Mouse (Mus musculus) lung, adult 2 months (tissue): ENCODE measurements around the gene Tbc1d22b. TPM values are rescaled to one million over a fixed set of nuclear protein-coding genes. Genes with fewer than 3 reads are reported as not detected.

Experiments
- DNase-seq: peaks from one replicate; pipeline ENCODE4 v3.0.0; 2022
- H3K4me1 ChIP-seq: fragments of 200-500 bp; 2 replicates; pipeline ENCODE4 v1.6.1; 2011; ENCODE audit warnings: low read length; ENCODE audit not compliant: control insufficient read depth, insufficient read depth
- H3K4me3 ChIP-seq: fragments of 200-500 bp; replicated peaks from 2 replicates; pipeline ENCODE3; 2011; ENCODE audit warnings: low read depth, mild to moderate bottlenecking, control low read depth, low read length; ENCODE audit errors: extremely low read depth
- CTCF ChIP-seq: fragments of 200-500 bp; IDR thresholded peaks from 2 replicates; pipeline ENCODE4 v1.5.1; 2011; ENCODE audit warnings: mild to moderate bottlenecking, low read length, control low read depth; ENCODE audit not compliant: insufficient read depth
- POLR2A ChIP-seq: fragments of 200-500 bp; IDR thresholded peaks from 2 replicates; pipeline ENCODE4 v1.6.1; 2011; ENCODE audit warnings: low read depth, mild to moderate bottlenecking, control low read depth, low read length, borderline replicate concordance; ENCODE audit errors: extremely low read depth
- WGBS: fragments of 180-500 bp; shearing (Covaris S2); methylation state at CpG from one replicate; pipeline ENCODE4 v1.1.7; 2018; 5-methylcytosine and 5-hydroxymethylcytosine counted together
- polyA plus RNA-seq: library from polyadenylated mRNA; depleted of rRNA; stranded (reverse); fragments of >200 nt; gene quantifications from 2 replicates; pipeline ENCODE4 v1.2.3, GENCODE M21; 2012

The Tbc1d22b gene
- polyA plus RNA-seq, 1 experiment, result 17.7 TPM

DNA sequence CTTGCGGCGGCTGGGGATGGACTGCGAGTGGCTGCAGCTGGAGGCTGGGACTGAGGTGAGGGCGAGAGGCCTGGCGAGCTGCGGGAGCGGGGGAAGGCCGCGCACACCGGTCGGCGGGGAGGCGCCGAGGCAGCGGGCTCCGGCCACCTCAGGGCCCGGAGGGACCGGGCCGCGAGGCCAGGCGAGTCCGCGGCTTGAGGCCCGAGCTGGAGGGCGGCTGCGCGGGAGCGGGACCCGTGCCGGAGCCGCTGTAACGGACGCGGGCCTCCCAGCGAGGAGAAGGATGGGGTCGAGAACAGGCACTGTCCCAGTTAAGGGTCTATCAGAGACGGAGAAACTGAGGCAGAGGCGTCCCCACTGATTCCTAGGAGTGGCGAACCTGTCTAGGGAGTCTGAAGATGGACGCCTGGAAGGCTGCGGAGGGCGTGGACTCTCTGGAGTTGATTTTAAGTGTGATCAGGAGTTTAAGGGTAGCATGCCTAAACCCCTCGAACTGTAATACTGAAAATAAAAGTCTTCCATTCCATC lies 65.5 kb downstream of the Tbc1d22b start:
- DNase-seq, result no peak
- H3K4me3 ChIP-seq, result peak overlapping the region; percentile 76
- peaks cover 11% of the 10 kb centered on the region; the same call in 1 of the 2 replicates for H3K4me1 ChIP-seq
- TF ChIP-seq CTCF, result no peak
- TF ChIP-seq POLR2A, result no peak
- WGBS, result under 1% methylated on average over 43 of the region's 43 CpGs

DNA sequence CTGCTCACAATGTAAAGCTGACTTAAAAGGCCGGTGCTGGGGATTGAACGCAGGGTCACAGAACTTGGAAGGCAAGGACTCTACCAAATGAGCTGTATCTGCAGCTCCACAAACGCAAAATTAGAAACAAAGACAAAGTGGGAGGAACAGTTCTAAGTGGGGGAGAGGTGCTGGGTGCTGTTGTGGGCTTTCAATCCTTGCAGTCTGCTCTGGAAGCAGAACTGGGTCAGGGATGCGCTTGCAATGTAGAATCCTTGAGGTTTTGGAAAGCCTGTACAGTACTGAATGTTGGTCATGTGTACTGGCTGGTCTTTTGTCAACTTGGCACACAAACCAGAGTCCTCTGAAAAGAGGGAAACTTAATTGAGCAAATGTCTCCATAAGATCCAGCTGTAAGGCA lies 66.0 kb downstream of the Tbc1d22b start:
- 4% methylated on average over 4 of the region's 4 CpGs for WGBS
- no peak for DNase-seq
- H3K4me1 ChIP-seq, result peaks cover 11% of the 10 kb centered on the region; the same call in 1 of the 2 replicates
- peak overlapping the region; percentile 76 for H3K4me3 ChIP-seq
- TF ChIP-seq POLR2A (no peak), CTCF (no peak)

DNA sequence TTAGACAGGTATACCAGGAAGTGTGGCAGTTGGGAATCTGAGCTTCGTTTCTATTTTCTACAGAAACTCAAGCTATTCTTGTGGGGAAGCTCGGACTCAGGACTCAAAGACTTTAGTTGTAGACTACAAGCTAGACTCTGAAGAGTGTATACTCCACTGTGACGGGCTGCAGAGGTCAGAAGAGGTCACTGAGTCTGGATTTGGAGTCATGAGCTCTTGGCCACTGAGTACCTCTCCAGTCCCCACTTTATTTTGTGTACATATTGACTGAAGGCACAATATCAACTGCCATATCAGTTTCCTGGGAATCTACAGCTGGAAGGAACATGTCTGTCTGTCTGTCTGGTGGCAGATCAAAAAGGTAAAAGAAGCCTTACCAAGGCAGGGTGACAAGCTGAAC lies 69.6 kb downstream of the Tbc1d22b start:
- WGBS, result 56% methylated on average over 3 of the region's 3 CpGs

DNA sequence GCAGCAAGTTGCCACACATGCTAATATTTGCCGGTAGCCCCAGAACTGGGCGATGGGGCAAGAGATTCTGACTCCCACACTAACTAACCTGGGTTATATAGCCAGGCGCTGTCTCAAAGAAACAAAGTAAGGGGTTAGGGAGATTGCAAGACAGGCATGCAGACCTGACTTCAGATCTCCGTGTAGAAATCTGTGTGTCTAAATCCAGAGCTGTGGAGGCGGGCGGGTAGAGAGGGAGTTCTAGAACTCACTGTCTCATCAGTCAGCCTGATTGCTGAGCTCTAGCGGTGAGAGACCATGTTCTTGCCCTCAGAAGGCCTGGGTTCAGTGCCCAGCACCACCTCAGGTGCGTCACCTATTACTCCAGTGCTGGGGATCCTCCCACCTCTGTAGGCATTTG lies 73.9 kb downstream of the Tbc1d22b start:
- Histone ChIP-seq H3K4me1 (peaks cover 3% of the 10 kb centered on the region; the same call in 1 of the 2 replicates), H3K4me3 (no peak overlapping the region)
- TF ChIP-seq CTCF (no peak), POLR2A (no peak)
- 89% methylated on average over 8 of the region's 8 CpGs for WGBS
- no peak for DNase-seq

More for the DNA sequence above, 69.6 kb downstream of the Tbc1d22b start:
- Histone ChIP-seq H3K4me1 (peaks cover 14% of the 10 kb centered on the region), H3K4me3 (no peak overlapping the region)
- no peak for DNase-seq
- TF ChIP-seq POLR2A (no peak), CTCF (no peak)

DNA sequence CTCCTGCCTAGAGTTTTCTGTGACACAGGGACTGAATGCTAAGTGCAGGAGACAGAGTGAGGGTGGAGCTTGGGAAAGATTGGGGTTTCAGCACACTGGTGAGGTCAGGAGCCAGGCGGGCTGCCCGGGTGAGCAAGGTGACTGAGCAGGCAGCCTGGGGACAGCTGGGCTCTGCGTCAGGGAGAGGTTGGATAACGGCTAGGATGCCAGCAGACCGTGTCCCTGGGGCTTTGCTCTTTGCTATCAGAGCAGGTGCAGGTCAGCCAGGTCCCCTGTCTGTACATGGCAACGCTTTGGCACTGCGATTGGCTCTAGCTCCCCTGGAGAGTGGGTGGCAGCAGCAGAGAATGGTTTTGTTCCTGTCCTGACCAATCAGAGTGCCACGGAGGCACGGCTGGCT lies 77.7 kb downstream of the Tbc1d22b start:
- Histone ChIP-seq H3K4me1 (peaks cover 3% of the 10 kb centered on the region; the same call in 1 of the 2 replicates), H3K4me3 (no peak overlapping the region)
- DNase-seq, result no peak
- WGBS, result 92% methylated on average over 9 of the region's 9 CpGs
- no peak for TF ChIP-seq CTCF
- no peak for TF ChIP-seq POLR2A

DNA sequence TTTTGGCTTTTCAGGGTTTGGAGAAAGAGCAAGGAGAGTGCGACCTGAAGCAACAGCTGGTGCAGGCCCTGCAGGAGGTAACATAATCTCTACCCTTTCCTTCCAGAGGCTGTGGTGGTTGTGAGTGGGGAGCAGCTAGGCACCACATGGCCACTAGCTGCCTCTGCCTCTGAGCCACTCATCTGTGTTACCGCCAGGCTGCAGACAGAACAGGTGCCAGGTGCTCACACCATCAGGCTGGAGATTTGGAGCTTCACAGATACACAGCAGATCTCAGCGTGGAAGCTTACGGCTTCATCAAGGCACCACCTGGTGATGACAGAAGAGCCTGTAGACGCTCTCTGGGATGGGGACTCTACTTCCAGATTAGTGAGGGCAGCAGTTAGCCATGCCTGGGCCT lies 79.4 kb downstream of the Tbc1d22b start:
- no peak overlapping the region for H3K4me3 ChIP-seq
- TF ChIP-seq CTCF (no peak), POLR2A (no peak)
- 92% methylated on average over 5 of the region's 5 CpGs for WGBS
- no peak for DNase-seq
- H3K4me1 ChIP-seq, result no peaks in the 10 kb centered on the region

DNA sequence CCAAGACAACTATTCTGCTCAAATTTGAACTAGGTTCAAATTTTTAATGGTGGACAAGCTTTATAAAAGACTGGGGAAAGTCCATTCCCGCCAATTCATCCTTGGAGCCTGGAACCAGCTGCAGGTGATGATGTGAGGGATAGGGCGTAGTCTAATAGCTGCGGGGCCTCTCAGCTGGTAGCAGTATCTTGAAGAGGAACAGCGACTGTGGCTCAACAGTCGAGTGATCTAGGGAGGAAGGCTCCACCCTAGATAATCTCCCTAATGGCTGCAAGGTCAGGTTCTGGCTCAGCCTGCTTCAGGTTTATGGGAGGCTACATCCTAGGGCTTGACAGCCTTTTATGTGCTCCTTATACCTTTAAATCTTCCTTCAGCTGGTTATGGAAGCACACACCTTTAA lies 80.0 kb downstream of the Tbc1d22b start:
- no peak for DNase-seq
- Histone ChIP-seq H3K4me3 (no peak overlapping the region), H3K4me1 (no peaks in the 10 kb centered on the region)
- TF ChIP-seq CTCF (no peak), POLR2A (no peak)
- 72% methylated on average over 5 of the region's 5 CpGs for WGBS

DNA sequence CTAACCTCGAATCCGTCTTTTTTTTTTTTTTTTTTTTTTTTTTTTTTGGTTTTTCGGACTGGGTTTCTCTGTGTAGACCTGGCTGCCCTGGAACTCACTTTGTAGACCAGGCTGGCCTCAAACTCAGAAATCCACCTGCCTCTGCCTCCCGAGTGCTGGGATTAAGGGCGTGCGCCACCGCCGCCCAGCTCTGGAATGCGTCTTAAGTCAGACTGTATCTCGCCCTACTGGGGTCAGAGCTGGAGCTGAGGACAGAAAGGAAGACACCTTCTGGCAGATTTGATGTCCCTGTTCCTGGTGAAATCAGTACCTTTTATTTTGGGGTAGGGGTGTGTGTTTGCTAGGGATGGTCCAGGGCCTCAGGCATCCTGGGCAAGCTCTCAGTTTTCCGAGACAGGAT lies 82.7 kb downstream of the Tbc1d22b start:
- WGBS, result 92% methylated on average over 11 of the region's 11 CpGs
- Histone ChIP-seq H3K4me1 (peaks cover 4% of the 10 kb centered on the region; the same call in 1 of the 2 replicates), H3K4me3 (no peak overlapping the region)
- TF ChIP-seq POLR2A, result no peak
- DNase-seq, result no peak

DNA sequence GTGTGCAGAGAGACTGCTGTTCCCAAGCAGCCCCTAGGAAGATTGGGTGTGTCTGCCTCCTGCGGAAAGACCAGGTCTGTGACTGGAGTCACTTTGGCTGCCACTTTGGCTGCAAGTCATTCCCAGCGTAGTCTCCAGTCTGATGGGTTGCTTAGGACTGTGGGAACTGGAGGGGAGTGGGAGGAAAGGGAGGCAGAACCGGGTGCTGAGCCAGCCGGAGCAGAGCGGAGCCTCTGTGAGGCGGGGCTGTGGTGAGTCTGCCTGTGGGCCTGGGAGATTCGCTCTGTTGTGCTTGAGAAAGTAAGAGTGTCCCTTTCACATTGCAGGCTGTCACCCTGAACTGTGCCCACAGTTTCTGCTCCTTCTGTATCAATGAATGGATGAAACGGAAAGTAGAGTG lies 85.9 kb downstream of the Tbc1d22b start:
- H3K4me1 ChIP-seq, result peaks cover 4% of the 10 kb centered on the region; the same call in 1 of the 2 replicates
- TF ChIP-seq POLR2A (no peak), CTCF (no peak)
- no peak overlapping the region for H3K4me3 ChIP-seq
- WGBS, result 90% methylated on average over 8 of the region's 8 CpGs
- DNase-seq, result no peak

DNA sequence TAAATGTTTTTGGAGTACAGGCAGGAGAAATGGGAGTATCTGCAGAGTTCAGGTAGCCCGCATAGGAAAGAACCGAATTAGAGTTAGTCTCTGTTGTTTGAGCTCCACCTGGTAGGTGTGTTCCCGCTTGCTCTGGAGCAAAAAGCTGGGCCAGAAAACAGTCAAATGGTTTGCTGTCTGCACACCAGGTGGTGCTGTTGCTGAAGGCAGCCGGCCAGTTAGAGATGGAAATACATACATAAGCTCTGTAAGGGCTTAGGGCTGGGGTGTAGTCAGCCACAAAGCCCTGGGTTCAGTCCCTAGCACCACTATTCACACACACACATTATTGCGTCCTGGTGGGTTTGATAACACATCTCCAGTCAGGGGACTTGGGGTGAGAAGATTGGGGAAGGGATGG lies 86.5 kb downstream of the Tbc1d22b start:
- Histone ChIP-seq H3K4me1 (peaks cover 4% of the 10 kb centered on the region; the same call in 1 of the 2 replicates), H3K4me3 (no peak overlapping the region)
- 67% methylated on average over 5 of the region's 5 CpGs for WGBS
- TF ChIP-seq CTCF, result peak; percentile 53
- no peak for TF ChIP-seq POLR2A
- no peak for DNase-seq
